Mouse (Mus musculus) limb, embryonic 14.5 days (tissue): ENCODE data around the gene 6330409D20Rik. TPM values are rescaled to one million over a fixed set of nuclear protein-coding genes. Genes with fewer than 3 reads are reported as not detected.
A peak's percentile ranks its signal among the peaks of the same experiment; 100 is the strongest.

Experiments
- ATAC-seq: fragments of 200-750 bp; cut with Nextera tagmentation; 2 replicates; pipeline ENCODE4 v1.8.0; 2017; ENCODE audit warnings: low read depth, moderate number of reproducible peaks, moderate TSS enrichment; ENCODE audit not compliant: low FRiP score
- DNase-seq: peaks from one replicate; pipeline ENCODE4 v3.0.0-alpha.2; 2015; ENCODE audit warnings: low spot score
- H3K27ac ChIP-seq: fragments of 300-500 bp; sonication (generic); replicated peaks from 2 replicates; pipeline ENCODE4 v1.5.1; 2014; ENCODE audit warnings: low read depth, mild to moderate bottlenecking, low read length, moderate library complexity, mixed read lengths
- H3K27me3 ChIP-seq: fragments of 300-500 bp; sonication (generic); 2 replicates; pipeline ENCODE4 v1.6.1; 2014; ENCODE audit warnings: low read length, mixed read lengths; ENCODE audit not compliant: control insufficient read depth, insufficient read depth
- H3K36me3 ChIP-seq: fragments of 300-500 bp; sonication (generic); 2 replicates; pipeline ENCODE4 v1.6.1; 2014; ENCODE audit warnings: mild to moderate bottlenecking, low read length, moderate library complexity, mixed read lengths; ENCODE audit not compliant: control insufficient read depth, insufficient read depth
- H3K4me1 ChIP-seq: fragments of 300-500 bp; sonication (generic); 2 replicates; pipeline ENCODE4 v1.6.1; 2014; ENCODE audit warnings: antibody characterized with exemption, low read length, mixed read lengths; ENCODE audit not compliant: control insufficient read depth, insufficient read depth
- H3K4me2 ChIP-seq: fragments of 300-500 bp; sonication (generic); replicated peaks from 2 replicates; pipeline ENCODE4 v1.6.1; 2014; ENCODE audit warnings: low read depth, mild to moderate bottlenecking, low read length, moderate library complexity; ENCODE audit not compliant: severe bottlenecking
- H3K4me3 ChIP-seq: fragments of 300-500 bp; sonication (generic); replicated peaks from 2 replicates; pipeline ENCODE4 v1.5.1; 2014; ENCODE audit warnings: low read length
- H3K9ac ChIP-seq: fragments of 300-500 bp; sonication (generic); 2 replicates; pipeline ENCODE4 v1.6.1; 2014; ENCODE audit warnings: mild to moderate bottlenecking, low read depth, low read length, moderate library complexity; ENCODE audit not compliant: severe bottlenecking
- H3K9me3 ChIP-seq: fragments of 300-500 bp; sonication (generic); 2 replicates; pipeline ENCODE4 v1.6.1; 2016; ENCODE audit warnings: low read length; ENCODE audit not compliant: control insufficient read depth
- POLR2A ChIP-seq: fragments of 200-500 bp; IDR thresholded peaks from 2 replicates; pipeline ENCODE4 v1.8.0; 2012; ENCODE audit warnings: inconsistent platforms, mild to moderate bottlenecking, moderate library complexity, borderline replicate concordance; ENCODE audit not compliant: insufficient read depth, insufficient read length; ENCODE audit errors: extremely low read depth
- WGBS: fragments of 180-500 bp; shearing (Covaris S2); extraction: QIAGEN DNeasy Blood & Tissue Kit; methylation state at CpG from one replicate; pipeline ENCODE4 v1.1.7; 2014; 5-methylcytosine and 5-hydroxymethylcytosine counted together
- polyA plus RNA-seq, 2 experiments: library from polyadenylated mRNA; depleted of rRNA in 1 of 2; stranded (reverse) in 1 of 2; unstranded in 1 of 2; fragments of >200 nt; fragmentation: Nextera tagmentation in 1 of 2; extraction: Ambion mirVana in 1 of 2; gene quantifications; 2 replicates each; pipeline versions ENCODE4 v1.2.1 to v1.2.3; 2012 to 2014

6330409D20Rik gene
- polyA plus RNA-seq, 2 experiments, result 0.14 TPM; not detected in 1

- WGBS, result 78% methylated on average over 6 of the region's 6 CpGs
- Histone ChIP-seq H3K4me3 (no peak overlapping the region), H3K27me3 (no peaks in the 10 kb centered on the region), H3K4me1 (peaks cover 36% of the 10 kb centered on the region), H3K27ac (no peak overlapping the region), H3K9ac (no peak overlapping the region), H3K9me3 (no peaks in the 10 kb centered on the region), H3K4me2 (no peak overlapping the region), H3K36me3 (no peaks in the 10 kb centered on the region)
- DNase-seq, result no peak
- no peak for ATAC-seq
- no peak for TF ChIP-seq POLR2A
These were observed 8.1 kb downstream of the 6330409D20Rik start for GRCm38 (mm10) chr2:32732695-32733094.

- Histone ChIP-seq H3K4me2 (no peak overlapping the region), H3K27ac (peak overlapping the region; percentile 33; the same call in 1 of the 2 replicates), H3K4me1 (peaks cover 39% of the 10 kb centered on the region), H3K9me3 (no peaks in the 10 kb centered on the region), H3K4me3 (no peak overlapping the region), H3K9ac (peak overlapping the region; percentile 12; the same call in 1 of the 2 replicates), H3K27me3 (no peaks in the 10 kb centered on the region), H3K36me3 (no peaks in the 10 kb centered on the region)
- ATAC-seq, result no peak
- DNase-seq, result no peak
- no peak for TF ChIP-seq POLR2A
- WGBS, result 72% methylated on average over 4 of the region's 4 CpGs
These were observed 8.9 kb downstream of the 6330409D20Rik start for GRCm38 (mm10) chr2:32731911-32732310.

- TF ChIP-seq POLR2A, result no peak
- H3K4me3 ChIP-seq, result no peak overlapping the region
These were observed 10.0 kb downstream of the 6330409D20Rik start for GRCm38 (mm10) chr2:32730854-32731253.

GRCm38 (mm10) chr2:32729547-32729946 lies 11.3 kb downstream of the 6330409D20Rik start:
- Histone ChIP-seq H3K36me3 (no peaks in the 10 kb centered on the region), H3K27ac (no peak overlapping the region), H3K9me3 (no peaks in the 10 kb centered on the region), H3K4me3 (no peak overlapping the region), H3K4me2 (0 out of 2 replicates have a peak overlapping the region, but pooled peaks have one; percentile 28), H3K9ac (no peak overlapping the region), H3K27me3 (no peaks in the 10 kb centered on the region), H3K4me1 (peaks cover 37% of the 10 kb centered on the region)
- no peak for TF ChIP-seq POLR2A
- WGBS, result 54% methylated on average over 4 of the region's 4 CpGs
- ATAC-seq (no peak), DNase-seq (no peak)

More at GRCm38 (mm10) chr2:32730854-32731253, 10.0 kb downstream of the 6330409D20Rik start:
- no peaks in the 10 kb centered on the region for H3K36me3 ChIP-seq
- H3K4me1 ChIP-seq, result peaks cover 39% of the 10 kb centered on the region
- H3K9ac ChIP-seq, result 0 out of 2 replicates have a peak overlapping the region, but pooled peaks have one; percentile 18
- no peaks in the 10 kb centered on the region for H3K9me3 ChIP-seq
- DNase-seq (peak; percentile 73), ATAC-seq (peak; percentile 41)
- 4% methylated on average over 11 of the region's 11 CpGs for WGBS
- peak overlapping the region; percentile 68 for H3K27ac ChIP-seq
- no peaks in the 10 kb centered on the region for H3K27me3 ChIP-seq
- H3K4me2 ChIP-seq, result peak overlapping the region; percentile 28

GRCm38 (mm10) chr2:32728463-32728862 lies 12.4 kb downstream of the 6330409D20Rik start:
- H3K4me3 ChIP-seq, result peak overlapping the region; percentile 36
- no peaks in the 10 kb centered on the region for H3K36me3 ChIP-seq
- no peak for DNase-seq
- no peak for ATAC-seq
- peak overlapping the region; percentile 7; the same call in 1 of the 2 replicates for H3K9ac ChIP-seq
- WGBS, result 50% methylated on average over 7 of the region's 7 CpGs
- no peaks in the 10 kb centered on the region for H3K27me3 ChIP-seq
- H3K4me1 ChIP-seq, result peaks cover 34% of the 10 kb centered on the region
- no peak overlapping the region for H3K27ac ChIP-seq
- TF ChIP-seq POLR2A, result no peak
- peak overlapping the region; percentile 57 for H3K4me2 ChIP-seq
- H3K9me3 ChIP-seq, result no peaks in the 10 kb centered on the region
